Mouse (Mus musculus): ENCODE measurements around the gene Tmem51.
"Not testable (repeated sequence)": the region's sequence is repeated elsewhere in the genome, so short reads cannot be mapped to it uniquely, and the experiment has no call there.

GRCm38 (mm10) chr4:142051883-142052282 is 32.2 kb downstream of the Tmem51 start:
- TF ChIP-seq CTCF (IDR thresholded peaks at IDR 0.05; ENCODE audit: low read depth, low read length); GATA1 (IDR thresholded peaks at IDR 0.05; ENCODE audit: borderline replicate concordance, low read length); GATA2 (IDR thresholded peaks at IDR 0.05; ENCODE audit: borderline replicate concordance, low read depth, low read length): not testable (repeated sequence)

Data from G1E (cell line).